Mouse (Mus musculus): ENCODE measurements around the gene Plxna2. TPM values are rescaled to one million over a fixed set of nuclear protein-coding genes. Genes with fewer than 3 reads are reported as not detected.

Gene Plxna2
- polyA plus RNA-seq, 1 experiment from 2014 or later: 7.4 TPM

- H3K36me3 ChIP-seq (replicated peaks): peaks cover 38% of the 10 kb centered on the region
Observed at GRCm38 (mm10) chr1:194808261-194808660, 190.2 kb downstream of the Plxna2 start.

GRCm38 (mm10) chr1:194808681-194809080, 190.7 kb downstream of the Plxna2 start:
- H3K4me3 ChIP-seq: no peak overlapping the region
- DNase-seq (ENCODE audit: extremely low spot score, low spot score): no peak
- H3K27ac ChIP-seq: no peak overlapping the region
- no peaks in the 10 kb centered on the region for H3K27me3 ChIP-seq (ENCODE audit: poor library complexity, severe bottlenecking)
- H3K9me3 ChIP-seq: no peaks in the 10 kb centered on the region
- peaks cover 38% of the 10 kb centered on the region for H3K36me3 ChIP-seq (replicated peaks)
- no peaks in the 10 kb centered on the region for H3K4me1 ChIP-seq

More at GRCm38 (mm10) chr1:194808261-194808660, 190.2 kb downstream of the Plxna2 start:
- H3K4me1 ChIP-seq: no peaks in the 10 kb centered on the region
- DNase-seq (ENCODE audit: extremely low spot score, low spot score): no peak
- H3K27ac ChIP-seq: no peak overlapping the region
- no peak overlapping the region for H3K4me3 ChIP-seq
- H3K9me3 ChIP-seq: no peaks in the 10 kb centered on the region
- no peaks in the 10 kb centered on the region for H3K27me3 ChIP-seq (ENCODE audit: poor library complexity, severe bottlenecking)

- Histone ChIP-seq H3K27ac (no peak overlapping the region), H3K4me3 (no peak overlapping the region), H3K9me3 (no peaks in the 10 kb centered on the region), H3K36me3 (replicated peaks) (peaks cover 38% of the 10 kb centered on the region), H3K4me1 (no peaks in the 10 kb centered on the region), H3K27me3 (ENCODE audit: poor library complexity, severe bottlenecking) (no peaks in the 10 kb centered on the region)
- no peak for DNase-seq (ENCODE audit: extremely low spot score, low spot score)
Observed at GRCm38 (mm10) chr1:194809600-194809999, 191.6 kb downstream of the Plxna2 start.

GRCm38 (mm10) chr1:194814187-194814586, 196.2 kb downstream of the Plxna2 start:
- Histone ChIP-seq H3K4me1 (no peaks in the 10 kb centered on the region), H3K4me3 (no peak overlapping the region), H3K9me3 (no peaks in the 10 kb centered on the region), H3K27me3 (ENCODE audit: poor library complexity, severe bottlenecking) (no peaks in the 10 kb centered on the region), H3K27ac (no peak overlapping the region), H3K36me3 (replicated peaks) (peaks cover 17% of the 10 kb centered on the region)
- WGBS: 85% methylated on average over 5 of the region's 5 CpGs
- no peak for DNase-seq (ENCODE audit: extremely low spot score, low spot score)

GRCm38 (mm10) chr1:194815547-194815946, 197.5 kb downstream of the Plxna2 start:
- no peaks in the 10 kb centered on the region for H3K27me3 ChIP-seq (ENCODE audit: poor library complexity, severe bottlenecking)
- peaks cover 14% of the 10 kb centered on the region for H3K36me3 ChIP-seq (replicated peaks)
- H3K27ac ChIP-seq: no peak overlapping the region
- no peaks in the 10 kb centered on the region for H3K9me3 ChIP-seq
- H3K4me1 ChIP-seq: no peaks in the 10 kb centered on the region
- 64% methylated on average over 1 of the region's 1 CpGs for WGBS
- H3K4me3 ChIP-seq: no peak overlapping the region
- no peak for DNase-seq (ENCODE audit: extremely low spot score, low spot score)

- Histone ChIP-seq H3K27me3 (ENCODE audit: poor library complexity, severe bottlenecking) (no peaks in the 10 kb centered on the region), H3K4me1 (no peaks in the 10 kb centered on the region), H3K9me3 (no peaks in the 10 kb centered on the region), H3K4me3 (no peak overlapping the region), H3K27ac (no peak overlapping the region), H3K36me3 (replicated peaks) (peaks cover 10% of the 10 kb centered on the region)
- peak; percentile 70 for DNase-seq (ENCODE audit: extremely low spot score, low spot score)
- WGBS: 30% methylated on average over 2 of the region's 2 CpGs
Observed at GRCm38 (mm10) chr1:194816913-194817312, 198.9 kb downstream of the Plxna2 start.

GRCm38 (mm10) chr1:194820953-194821352, 202.9 kb downstream of the Plxna2 start:
- DNase-seq (ENCODE audit: extremely low spot score, low spot score): no peak
- 84% methylated on average over 4 of the region's 4 CpGs for WGBS
- no peaks in the 10 kb centered on the region for H3K9me3 ChIP-seq
- no peaks in the 10 kb centered on the region for H3K4me1 ChIP-seq
- H3K27ac ChIP-seq: no peak overlapping the region
- no peak overlapping the region for H3K4me3 ChIP-seq
- H3K36me3 ChIP-seq (replicated peaks): no peaks in the 10 kb centered on the region
- H3K27me3 ChIP-seq (ENCODE audit: poor library complexity, severe bottlenecking): no peaks in the 10 kb centered on the region

- no peaks in the 10 kb centered on the region for H3K9me3 ChIP-seq
- no peak for DNase-seq (ENCODE audit: extremely low spot score, low spot score)
- H3K27me3 ChIP-seq (ENCODE audit: poor library complexity, severe bottlenecking): no peaks in the 10 kb centered on the region
- H3K27ac ChIP-seq: no peak overlapping the region
- 80% methylated on average over 1 of the region's 1 CpGs for WGBS
- no peaks in the 10 kb centered on the region for H3K36me3 ChIP-seq (replicated peaks)
- no peaks in the 10 kb centered on the region for H3K4me1 ChIP-seq
- no peak overlapping the region for H3K4me3 ChIP-seq
Observed at GRCm38 (mm10) chr1:194821721-194822120, 203.7 kb downstream of the Plxna2 start.

- H3K4me3 ChIP-seq: no peak overlapping the region
- no peaks in the 10 kb centered on the region for H3K9me3 ChIP-seq
- H3K27me3 ChIP-seq (ENCODE audit: poor library complexity, severe bottlenecking): no peaks in the 10 kb centered on the region
- no peak overlapping the region for H3K27ac ChIP-seq
- no peaks in the 10 kb centered on the region for H3K36me3 ChIP-seq (replicated peaks)
- DNase-seq (ENCODE audit: extremely low spot score, low spot score): no peak
- no peaks in the 10 kb centered on the region for H3K4me1 ChIP-seq
Observed at GRCm38 (mm10) chr1:194828316-194828715, 210.3 kb downstream of the Plxna2 start.

- Histone ChIP-seq H3K27me3 (ENCODE audit: poor library complexity, severe bottlenecking) (no peaks in the 10 kb centered on the region), H3K36me3 (replicated peaks) (no peaks in the 10 kb centered on the region), H3K9me3 (no peaks in the 10 kb centered on the region), H3K4me1 (no peaks in the 10 kb centered on the region), H3K27ac (no peak overlapping the region), H3K4me3 (no peak overlapping the region)
- no peak for DNase-seq (ENCODE audit: extremely low spot score, low spot score)
Observed at GRCm38 (mm10) chr1:194835238-194835637, 217.2 kb downstream of the Plxna2 start.

- Histone ChIP-seq H3K36me3 (replicated peaks) (no peaks in the 10 kb centered on the region), H3K27ac (no peak overlapping the region), H3K4me1 (no peaks in the 10 kb centered on the region), H3K4me3 (no peak overlapping the region), H3K9me3 (no peaks in the 10 kb centered on the region), H3K27me3 (ENCODE audit: poor library complexity, severe bottlenecking) (no peaks in the 10 kb centered on the region)
- no peak for DNase-seq (ENCODE audit: extremely low spot score, low spot score)
- WGBS: 63% methylated on average over 3 of the region's 3 CpGs
Observed at GRCm38 (mm10) chr1:194836182-194836581, 218.2 kb downstream of the Plxna2 start.

GRCm38 (mm10) chr1:194836671-194837070, 218.7 kb downstream of the Plxna2 start:
- H3K4me3 ChIP-seq: no peak overlapping the region
- WGBS: 80% methylated on average over 4 of the region's 4 CpGs
- no peak for DNase-seq (ENCODE audit: extremely low spot score, low spot score)
- no peaks in the 10 kb centered on the region for H3K36me3 ChIP-seq (replicated peaks)
- no peak overlapping the region for H3K27ac ChIP-seq
- no peaks in the 10 kb centered on the region for H3K27me3 ChIP-seq (ENCODE audit: poor library complexity, severe bottlenecking)
- H3K4me1 ChIP-seq: no peaks in the 10 kb centered on the region
- H3K9me3 ChIP-seq: no peaks in the 10 kb centered on the region

- Histone ChIP-seq H3K4me3 (no peak overlapping the region), H3K4me1 (no peaks in the 10 kb centered on the region), H3K27me3 (ENCODE audit: poor library complexity, severe bottlenecking) (no peaks in the 10 kb centered on the region), H3K9me3 (no peaks in the 10 kb centered on the region), H3K36me3 (replicated peaks) (no peaks in the 10 kb centered on the region), H3K27ac (no peak overlapping the region)
- WGBS: 55% methylated on average over 1 of the region's 1 CpGs
- no peak for DNase-seq (ENCODE audit: extremely low spot score, low spot score)
Observed at GRCm38 (mm10) chr1:194839230-194839910, 221.4 kb downstream of the Plxna2 start.

GRCm38 (mm10) chr1:194843020-194843419, 225.0 kb downstream of the Plxna2 start:
- DNase-seq (ENCODE audit: extremely low spot score, low spot score): no peak
- Histone ChIP-seq H3K9me3 (no peaks in the 10 kb centered on the region), H3K27ac (no peak overlapping the region), H3K27me3 (ENCODE audit: poor library complexity, severe bottlenecking) (no peaks in the 10 kb centered on the region), H3K4me3 (no peak overlapping the region), H3K36me3 (replicated peaks) (no peaks in the 10 kb centered on the region), H3K4me1 (no peaks in the 10 kb centered on the region)
- 85% methylated on average over 2 of the region's 2 CpGs for WGBS
